8 mouse cellular contexts compared by ENCODE assay signal in genomic region chr15:80092599-80092998, GRCm38 (mm10). TPM values are rescaled to one million over a fixed set of nuclear protein-coding genes. Genes with fewer than 3 reads are reported as not detected.
A peak's percentile ranks its signal among the peaks of the same experiment; 100 is the strongest.
DNase-seq lines count a peak whose midpoint lies in the region; ATAC-seq and TF ChIP-seq lines count a peak whose summit lies in the region.

No protein-coding gene starts in this region.

- no peak overlapping the region for H3K27ac ChIP-seq in forebrain, embryonic 10.5 days
- H3K27ac ChIP-seq in forebrain, embryonic 11.5 days (ENCODE audit: low read depth, low read length), result no peak overlapping the region
- H3K27ac ChIP-seq in ES-Bruce4 (ENCODE audit: insufficient read depth, low read length), result no peak overlapping the region
- H3K27ac ChIP-seq in cortical plate, adult 2 months (ENCODE audit: insufficient read depth, low read length), result peak overlapping the region; percentile 97; the same call in 1 of the 2 replicates
- H3K27ac ChIP-seq in liver, embryonic 13.5 days, result no peak overlapping the region; the same call in 1 of the 2 replicates

- H3K27me3 ChIP-seq in forebrain, embryonic 10.5 days (ENCODE audit: poor library complexity, severe bottlenecking), result peaks cover 75% of the 10 kb centered on the region
- H3K27me3 ChIP-seq in forebrain, embryonic 11.5 days (ENCODE audit: control insufficient read depth, insufficient read depth, low read length), result peaks cover 12% of the 10 kb centered on the region
- no peaks in the 10 kb centered on the region for H3K27me3 ChIP-seq in ES-Bruce4 (ENCODE audit: control insufficient read depth, insufficient read depth, low read length, poor library complexity, severe bottlenecking)
- H3K27me3 ChIP-seq in liver, embryonic 13.5 days, result peaks cover 28% of the 10 kb centered on the region

- TF ChIP-seq CTCF in ES-Bruce4 (IDR thresholded peaks at IDR 0.05; ENCODE audit: low read depth, low read length), result no peak
- TF ChIP-seq CTCF in cortical plate, adult 2 months (IDR thresholded peaks at IDR 0.05; ENCODE audit: extremely low read depth, insufficient read depth, low read length), result no peak

- WGBS in forebrain, embryonic 10.5 days, result 12% methylated on average over 8 of the region's 8 CpGs
- 11% methylated on average over 8 of the region's 8 CpGs for WGBS in forebrain, embryonic 11.5 days
- WGBS in liver, embryonic 13.5 days (ENCODE audit: insufficient replicate concordance), result 45% methylated on average over 8 of the region's 8 CpGs

- DNase-seq in forebrain, embryonic 10.5 days (ENCODE audit: extremely low spot score, low spot score), result no peak
- DNase-seq in forebrain, embryonic 11.5 days (ENCODE audit: low spot score), result no peak
- no peak for DNase-seq in liver, embryonic 13.5 days
- DNase-seq in retina, embryonic 14.5 days (ENCODE audit: low spot score), result no peak
- DNase-seq in yolk sac, embryonic 10.5 days (ENCODE audit: low spot score), result no peak
- no peak for DNase-seq in urinary bladder, postnatal 14 days (ENCODE audit: low spot score)

- no peak for ATAC-seq in forebrain, embryonic 11.5 days (replicated peaks; ENCODE audit: low FRiP score)
- ATAC-seq in liver, embryonic 13.5 days (ENCODE audit: low read depth), result no peak

- H3K36me3 ChIP-seq in forebrain, embryonic 10.5 days (replicated peaks), result no peaks in the 10 kb centered on the region
- H3K36me3 ChIP-seq in forebrain, embryonic 11.5 days (ENCODE audit: control insufficient read depth, insufficient read depth, low read length), result no peaks in the 10 kb centered on the region
- no peaks in the 10 kb centered on the region for H3K36me3 ChIP-seq in ES-Bruce4 (ENCODE audit: control insufficient read depth, insufficient read depth, low read length, poor library complexity, severe bottlenecking)
- no peaks in the 10 kb centered on the region for H3K36me3 ChIP-seq in liver, embryonic 13.5 days

- TF ChIP-seq POLR2A in ES-Bruce4 (IDR thresholded peaks at IDR 0.05; ENCODE audit: insufficient read depth, low read length), result no peak
- no peak for TF ChIP-seq POLR2A in cortical plate, adult 2 months (IDR thresholded peaks at IDR 0.05; ENCODE audit: extremely low read depth, insufficient read depth, low read length)

- no peaks in the 10 kb centered on the region for H3K9me3 ChIP-seq in forebrain, embryonic 10.5 days
- no peaks in the 10 kb centered on the region for H3K9me3 ChIP-seq in forebrain, embryonic 11.5 days (ENCODE audit: control insufficient read depth, low read length)
- H3K9me3 ChIP-seq in ES-Bruce4 (replicated peaks; ENCODE audit: control insufficient read depth, insufficient read depth, low read length, poor library complexity, severe bottlenecking), result no peaks in the 10 kb centered on the region
- H3K9me3 ChIP-seq in liver, embryonic 13.5 days (replicated peaks), result no peaks in the 10 kb centered on the region

- TF ChIP-seq EP300 in ES-Bruce4 (IDR thresholded peaks at IDR 0.05; ENCODE audit: insufficient read depth, low read depth, low read length), result peak; percentile 26; the same call in 1 of the 2 replicates

- no peak overlapping the region for H3K9ac ChIP-seq in forebrain, embryonic 11.5 days (ENCODE audit: low read length)
- peak overlapping the region; percentile 52 for H3K9ac ChIP-seq in ES-Bruce4 (ENCODE audit: low read depth, poor library complexity, severe bottlenecking)
- no peak overlapping the region for H3K9ac ChIP-seq in liver, embryonic 13.5 days

- peak overlapping the region; percentile 77; the same call in 1 of the 2 replicates for H3K4me3 ChIP-seq in forebrain, embryonic 10.5 days
- H3K4me3 ChIP-seq in forebrain, embryonic 11.5 days (ENCODE audit: low read depth, low read length), result no peak overlapping the region
- H3K4me3 ChIP-seq in ES-Bruce4 (ENCODE audit: low read depth, low read length), result peak overlapping the region; percentile 80
- H3K4me3 ChIP-seq in cortical plate, adult 2 months (ENCODE audit: insufficient read depth, low read length), result peak overlapping the region; percentile 98
- H3K4me3 ChIP-seq in liver, embryonic 13.5 days (replicated peaks), result no peak overlapping the region

- peaks cover 43% of the 10 kb centered on the region for H3K4me1 ChIP-seq in forebrain, embryonic 10.5 days
- peaks cover 10% of the 10 kb centered on the region for H3K4me1 ChIP-seq in forebrain, embryonic 11.5 days (replicated peaks; ENCODE audit: control insufficient read depth, insufficient read depth, low read length)
- H3K4me1 ChIP-seq in ES-Bruce4 (ENCODE audit: control insufficient read depth, insufficient read depth, low read length), result peaks cover 8% of the 10 kb centered on the region
- peaks cover 7% of the 10 kb centered on the region for H3K4me1 ChIP-seq in cortical plate, adult 2 months (ENCODE audit: control insufficient read depth, insufficient read depth, low read length)
- peaks cover 77% of the 10 kb centered on the region for H3K4me1 ChIP-seq in liver, embryonic 13.5 days (replicated peaks)

- H3K4me2 ChIP-seq in forebrain, embryonic 11.5 days (ENCODE audit: low read depth, low read length, severe bottlenecking), result no peak overlapping the region
- H3K4me2 ChIP-seq in liver, embryonic 13.5 days, result peak overlapping the region; percentile 13; the same call in 1 of the 2 replicates

RNA-seq across cellular contexts. Expression of gene Rpl3, which starts 0.9 kb away (rescaled TPM):
- 1,023 and 1,061 TPM in 2 replicates for polyA plus RNA-seq in forebrain, embryonic 10.5 days (2016; fragmentation: Nextera tagmentation; extraction: Ambion mirVana)
- 1,023 and 1,042 TPM in 2 replicates for polyA plus RNA-seq in forebrain, embryonic 11.5 days (2014; fragmentation: Nextera tagmentation; extraction: Ambion mirVana)
- 2,815 and 3,044 TPM in 2 replicates for polyA plus RNA-seq in ES-Bruce4 (2011; ENCODE audit: insufficient read depth, insufficient read length, low read depth, missing spikeins)
- 680 and 714 TPM in 2 replicates for polyA plus RNA-seq in cortical plate, adult 2 months (2012; rRNA removed)
- 807 and 835 TPM in 2 replicates for polyA plus RNA-seq in liver, embryonic 13.5 days (2015; fragmentation: Nextera tagmentation; extraction: Ambion mirVana)

RNA-seq across cellular contexts. Expression of gene Syngr1, which starts 1.5 kb away (rescaled TPM):
- 10.5 and 11.2 TPM in 2 replicates for polyA plus RNA-seq in forebrain, embryonic 10.5 days (2016; fragmentation: Nextera tagmentation; extraction: Ambion mirVana)
- 11.3 and 13.6 TPM in 2 replicates for polyA plus RNA-seq in forebrain, embryonic 11.5 days (2014; fragmentation: Nextera tagmentation; extraction: Ambion mirVana)
- 30.7 and 32.3 TPM in 2 replicates for polyA plus RNA-seq in ES-Bruce4 (2011; ENCODE audit: insufficient read depth, insufficient read length, low read depth, missing spikeins)
- polyA plus RNA-seq in cortical plate, adult 2 months (2012; rRNA removed), result 354 and 372 TPM in 2 replicates
- 16.0 and 20.5 TPM in 2 replicates for polyA plus RNA-seq in liver, embryonic 13.5 days (2015; fragmentation: Nextera tagmentation; extraction: Ambion mirVana)

RNA-seq across cellular contexts. Expression of gene Tab1, which starts 40.3 kb away (rescaled TPM):
- polyA plus RNA-seq in forebrain, embryonic 10.5 days (2016; fragmentation: Nextera tagmentation; extraction: Ambion mirVana), result 40.8 and 42.8 TPM in 2 replicates
- polyA plus RNA-seq in forebrain, embryonic 11.5 days (2014; fragmentation: Nextera tagmentation; extraction: Ambion mirVana), result 36.7 and 40.0 TPM in 2 replicates
- polyA plus RNA-seq in ES-Bruce4 (2011; ENCODE audit: insufficient read depth, insufficient read length, low read depth, missing spikeins), result 13.5 and 15.6 TPM in 2 replicates
- 33.6 and 33.8 TPM in 2 replicates for polyA plus RNA-seq in cortical plate, adult 2 months (2012; rRNA removed)
- polyA plus RNA-seq in liver, embryonic 13.5 days (2015; fragmentation: Nextera tagmentation; extraction: Ambion mirVana), result 12.5 and 12.9 TPM in 2 replicates

Comparison
In these comparisons a context has a peak if more than half of its experiments do, and no peak if none do; other contexts are left out.
1. H3K4me3 ChIP-seq: peak in forebrain, embryonic 10.5 days (single experiment), ES-Bruce4 (single experiment) and cortical plate, adult 2 months (single experiment); none in forebrain, embryonic 11.5 days (single experiment) and liver, embryonic 13.5 days (single experiment).
2. RNA of gene Syngr1, which starts 1.5 kb away (polyA plus RNA-seq): 354 to 372 TPM in cortical plate, adult 2 months; 30.7 to 32.3 TPM in ES-Bruce4, 16.0 to 20.5 TPM in liver, embryonic 13.5 days, 11.3 to 13.6 TPM in forebrain, embryonic 11.5 days and 10.5 to 11.2 TPM in forebrain, embryonic 10.5 days; every median in the first group is over 10 times any median in the second.